Mouse (Mus musculus) T-helper 2 cell (primary cell): ENCODE results near the gene A730061H03Rik.

ENCODE experiments used
- in situ Hi-C: fragments of 300-600 bp; cut with MboI, MseI; formaldehyde crosslinking; loops from one replicate; pipeline ENCODE4 v1.15.1; 2025; ENCODE audit warnings: high pct_unique_total_duplicates

The A730061H03Rik gene

DNA sequence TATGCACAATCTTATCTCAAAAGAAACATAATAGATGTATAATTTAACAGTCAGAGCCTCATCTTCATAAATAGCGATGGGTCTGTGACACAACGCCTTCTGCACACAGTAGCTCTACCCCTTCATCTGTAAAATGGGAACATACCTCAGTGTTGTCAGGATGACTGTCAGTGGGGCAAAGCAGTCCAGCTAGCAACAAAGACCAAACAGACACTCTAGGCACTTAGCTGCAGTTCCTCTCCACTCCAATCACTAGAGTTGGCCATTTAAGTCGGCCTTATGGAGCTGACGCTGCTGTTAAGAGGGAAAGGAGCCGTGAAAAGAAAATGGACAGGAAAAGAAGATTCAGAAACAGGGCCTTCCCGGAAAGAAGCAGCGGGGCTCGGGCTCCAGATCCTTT, 8.4 kb downstream of the A730061H03Rik start:
- in situ Hi-C loops, result no loop called here

DNA sequence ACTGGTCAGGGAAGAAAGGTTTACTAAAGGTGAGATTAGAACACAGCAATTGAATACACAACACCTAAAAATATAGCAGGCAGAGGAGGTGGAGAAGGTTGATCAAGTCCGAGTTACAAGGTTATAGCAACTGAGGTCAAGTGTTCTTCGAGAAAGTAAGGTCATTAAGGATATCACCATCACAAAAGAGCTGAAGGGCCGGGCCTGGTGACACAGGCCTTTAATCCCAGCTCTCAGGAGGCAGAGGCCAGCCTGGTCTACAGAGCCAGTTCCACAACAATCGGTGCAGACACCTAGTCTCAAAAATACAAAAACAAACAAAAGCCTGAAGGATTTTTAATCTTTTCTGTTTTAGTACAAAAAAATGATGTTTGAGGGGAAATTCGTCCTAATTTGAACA, 8.9 kb downstream of the A730061H03Rik start:
- in situ Hi-C loops, result no loop called here

DNA sequence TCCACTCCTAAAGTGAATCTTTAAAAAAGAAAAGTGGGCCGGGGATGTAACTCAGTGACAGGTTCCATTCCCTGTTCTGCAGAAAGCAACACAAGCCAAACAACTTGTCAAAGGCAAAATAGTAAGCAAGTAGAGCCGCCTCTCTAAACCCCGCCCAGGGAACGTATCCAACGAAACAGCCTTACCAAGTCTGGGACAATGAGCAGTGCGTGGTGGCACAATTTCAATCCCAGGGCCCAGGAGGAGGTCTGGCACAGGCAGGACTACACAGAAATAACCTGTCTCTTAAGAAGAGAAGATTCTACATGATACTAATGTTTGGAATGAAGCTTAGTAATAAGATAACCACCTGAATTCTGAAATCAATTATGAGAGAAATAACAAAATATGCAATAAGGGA, 10.0 kb downstream of the A730061H03Rik start:
- in situ Hi-C loops, result no loop called here

DNA sequence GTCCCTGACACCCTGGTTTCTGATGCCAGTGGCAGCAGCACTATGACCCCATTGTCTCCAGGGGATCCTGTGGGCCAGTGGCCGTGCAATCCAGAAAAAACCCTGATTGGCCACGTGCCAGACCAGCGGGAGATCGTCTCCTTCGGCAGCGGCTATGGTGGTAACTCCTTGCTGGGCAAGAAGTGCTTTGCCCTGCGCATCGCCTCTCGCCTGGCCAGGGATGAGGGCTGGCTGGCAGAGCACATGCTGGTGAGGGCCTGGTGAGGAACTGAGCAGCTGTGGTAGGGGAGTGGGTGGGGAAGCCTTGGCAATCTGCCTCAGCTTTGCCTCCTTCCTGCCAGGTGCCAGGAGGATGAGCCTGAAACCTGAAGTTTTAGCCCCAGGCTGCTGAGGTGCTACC, 15.9 kb downstream of the A730061H03Rik start:
- in situ Hi-C loops, result no loop called here

DNA sequence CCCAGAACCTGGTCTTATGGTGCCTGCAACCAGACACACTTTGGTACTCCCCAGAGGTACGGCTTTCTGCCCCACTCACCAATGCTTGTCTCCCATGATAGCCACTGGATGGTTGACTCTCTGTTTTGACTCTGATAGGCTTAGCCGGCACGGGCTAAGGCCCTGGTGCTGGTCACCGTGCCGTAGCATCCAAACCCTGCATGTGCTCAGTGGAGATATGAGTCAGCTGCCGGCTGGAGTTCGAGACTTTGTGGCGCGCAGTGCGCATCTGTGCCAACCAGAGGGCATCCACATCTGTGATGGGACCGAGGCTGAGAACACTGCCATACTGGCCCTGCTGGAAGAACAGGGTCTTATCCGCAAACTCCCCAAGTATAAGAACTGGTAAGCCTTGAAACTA, 17.9 kb downstream of the A730061H03Rik start:
- in situ Hi-C loops, result no loop called here

DNA sequence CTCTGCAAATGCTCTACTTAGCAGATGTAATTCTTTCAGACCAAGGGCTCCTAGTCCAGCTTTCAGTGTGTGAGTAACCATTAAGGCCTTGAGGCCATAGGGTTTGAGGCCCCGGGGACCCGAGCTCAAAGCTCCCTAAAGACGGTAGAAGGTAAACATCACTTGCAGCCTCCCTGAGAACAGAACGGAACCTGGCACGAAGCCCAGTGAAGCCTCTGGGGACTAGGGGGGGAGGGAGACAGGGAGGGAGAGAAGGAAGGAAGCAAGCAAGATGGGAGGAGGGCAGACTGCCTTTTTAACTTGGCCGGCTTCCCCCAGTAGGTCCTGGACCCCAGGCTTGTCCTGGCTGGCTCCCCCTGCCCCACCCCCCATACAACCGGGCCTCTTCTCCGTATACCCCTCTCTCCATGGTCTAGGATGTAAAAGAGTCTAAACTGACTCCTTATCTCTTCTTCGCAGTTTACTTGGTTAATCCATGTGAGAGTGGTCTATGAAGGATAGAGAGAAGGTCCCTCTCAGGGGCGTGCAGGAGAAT, 19.4 kb downstream of the A730061H03Rik start:
- in situ Hi-C loops, result no loop called here

DNA sequence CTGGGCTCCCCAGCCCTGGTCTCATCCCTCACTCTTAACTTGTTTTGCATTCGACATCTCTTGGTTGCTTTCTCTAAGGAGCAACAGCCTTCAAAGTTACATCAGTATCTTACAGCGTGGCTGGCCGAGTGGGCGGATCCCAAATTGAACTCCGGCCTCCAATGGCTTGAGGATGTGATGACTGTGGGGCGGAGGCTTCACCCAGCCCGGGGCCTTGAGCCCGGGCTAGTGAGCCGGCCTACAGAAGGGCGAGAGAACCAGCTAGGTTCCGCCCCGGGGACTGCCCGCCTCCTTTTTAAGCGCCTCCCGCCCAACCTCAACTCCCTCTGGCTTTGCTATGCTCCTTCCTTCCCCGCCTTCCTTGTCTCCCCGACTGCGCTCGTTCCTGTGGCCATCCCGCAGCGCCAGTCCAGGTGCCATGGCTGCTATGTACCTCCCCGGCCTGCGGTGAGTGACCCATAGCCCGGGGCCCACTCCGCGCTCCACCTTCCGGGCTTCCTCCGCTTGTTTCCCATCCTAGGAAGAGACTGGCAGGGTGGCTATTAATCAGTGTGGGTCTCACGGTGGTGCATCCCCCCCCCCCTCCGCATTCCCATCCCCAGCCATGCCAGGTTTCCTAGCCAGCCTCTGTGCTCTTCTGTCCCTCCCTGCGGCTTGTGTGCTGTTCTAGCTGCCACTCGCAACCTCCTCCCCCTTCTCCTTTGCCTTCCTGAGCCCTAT, 20.0 kb downstream of the A730061H03Rik start, which contains the start of gene Pck2:
Pck2 (plus strand) TSS at position 200 of the 720 bp plus-strand sequence.
- in situ Hi-C loops, result no loop called here

DNA sequence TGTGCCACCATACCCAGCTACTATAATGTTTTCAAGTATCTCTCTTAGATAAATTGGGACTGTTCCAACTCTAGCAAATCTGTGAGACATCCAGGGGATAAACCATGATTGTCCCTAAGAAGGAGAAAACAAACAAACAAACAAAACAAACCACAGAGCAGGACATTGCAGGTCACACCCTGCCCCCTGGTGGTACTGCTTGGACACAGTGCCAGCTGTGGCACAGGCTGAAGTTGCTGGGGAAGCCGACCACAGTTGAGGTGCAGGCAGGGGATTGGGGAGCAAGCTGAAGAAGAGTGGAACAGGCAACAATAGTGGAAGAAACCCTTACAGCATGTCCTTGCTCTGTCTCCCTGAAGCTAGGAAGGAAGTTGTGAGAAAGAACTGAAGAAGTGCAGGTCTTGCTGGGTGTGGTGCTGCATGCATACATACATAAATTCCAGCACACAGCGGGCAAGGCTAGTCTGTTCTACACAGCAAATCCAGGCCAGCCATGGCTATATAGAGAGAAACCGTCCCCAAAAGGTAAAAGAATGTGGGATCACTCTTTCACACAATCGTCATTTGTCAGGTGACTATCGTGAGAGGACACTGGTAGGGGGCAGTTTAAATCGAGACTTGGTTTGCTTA, 24.0 kb downstream of the A730061H03Rik start:
- in situ Hi-C loops, result no loop called here

DNA sequence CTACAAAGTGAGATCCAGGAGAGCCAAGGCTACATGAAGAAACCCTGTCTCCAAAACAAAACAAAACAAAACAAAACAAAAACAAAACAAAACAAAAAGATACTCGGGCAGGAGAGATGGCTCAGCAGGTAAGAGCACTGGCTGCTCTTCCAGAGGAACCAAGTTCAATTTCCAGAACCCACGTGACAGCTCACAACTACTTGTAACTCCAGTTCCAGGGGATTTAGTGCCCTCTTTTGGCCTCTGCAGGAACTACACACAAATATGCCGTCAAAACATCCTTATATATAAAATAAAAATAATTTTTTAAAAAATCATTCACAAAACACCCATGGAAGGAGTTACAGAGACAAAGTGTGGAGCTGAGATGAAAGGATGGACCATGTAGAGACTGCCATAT, 32.3 kb downstream of the A730061H03Rik start:
- in situ Hi-C loops, result no loop called here

DNA sequence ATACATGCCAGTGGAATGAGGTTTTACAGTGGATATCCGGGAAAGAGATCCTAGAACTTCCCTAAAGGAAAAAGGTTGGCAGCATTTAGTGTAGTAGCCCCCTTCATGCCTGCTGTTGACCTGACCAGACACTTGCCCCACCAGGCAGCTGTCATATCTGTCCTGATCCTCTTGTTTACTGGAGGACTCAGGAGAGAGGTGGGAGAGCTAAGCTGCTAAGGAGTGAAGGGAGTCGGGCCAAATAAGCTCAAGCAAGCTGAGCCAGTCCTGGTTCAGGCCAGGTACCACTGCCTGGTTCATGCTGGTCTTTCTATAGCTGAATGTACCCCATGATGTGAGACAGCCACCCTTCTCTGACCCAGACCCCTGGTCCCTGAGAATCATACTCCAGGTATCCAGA, 33.5 kb downstream of the A730061H03Rik start:
- in situ Hi-C loops, result no loop called here

DNA sequence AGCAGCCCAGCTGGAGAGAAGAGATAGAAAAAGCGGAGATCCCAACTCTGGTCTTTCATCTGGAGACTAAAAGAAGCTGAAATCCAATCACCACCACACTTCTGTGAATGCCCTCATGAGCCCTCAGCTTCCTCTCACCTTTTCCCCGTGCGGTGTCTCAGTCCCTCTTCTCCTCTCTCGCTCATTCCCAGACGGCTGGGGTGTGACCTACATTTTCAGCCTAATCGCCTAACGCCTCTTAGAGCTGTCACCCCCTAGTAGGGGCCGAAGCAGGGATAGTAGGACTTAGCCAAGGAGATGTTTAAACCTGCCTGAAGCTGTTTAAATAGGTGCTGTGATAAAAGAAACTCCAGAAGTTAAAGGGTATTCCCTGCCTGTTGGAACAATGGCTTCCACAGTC, 35.4 kb downstream of the A730061H03Rik start, which contains the start of gene Nrl:
Nrl (minus strand) TSS at position 197 of the 400 bp plus-strand sequence.
- in situ Hi-C loops, result no loop called here

DNA sequence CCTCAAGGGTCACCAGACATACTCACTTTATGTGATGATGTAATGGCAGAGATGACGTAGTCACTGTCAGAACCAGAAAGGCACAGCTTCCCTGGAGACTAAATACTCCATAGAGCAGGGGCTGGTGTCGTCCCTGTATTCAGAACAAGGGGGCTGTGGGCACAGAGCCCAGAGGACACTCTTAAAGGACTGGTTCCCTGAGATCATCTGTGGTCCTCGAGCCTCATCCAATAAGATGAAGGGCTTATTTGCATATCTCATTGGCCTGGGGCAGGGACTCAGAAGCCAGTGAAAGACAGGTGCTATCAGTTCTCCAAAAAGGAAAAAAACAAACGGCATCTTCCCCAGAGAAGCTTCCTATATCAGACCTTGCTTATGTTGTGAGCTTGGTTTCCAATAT, 36.1 kb downstream of the A730061H03Rik start:
- in situ Hi-C loops, result no loop called here

DNA sequence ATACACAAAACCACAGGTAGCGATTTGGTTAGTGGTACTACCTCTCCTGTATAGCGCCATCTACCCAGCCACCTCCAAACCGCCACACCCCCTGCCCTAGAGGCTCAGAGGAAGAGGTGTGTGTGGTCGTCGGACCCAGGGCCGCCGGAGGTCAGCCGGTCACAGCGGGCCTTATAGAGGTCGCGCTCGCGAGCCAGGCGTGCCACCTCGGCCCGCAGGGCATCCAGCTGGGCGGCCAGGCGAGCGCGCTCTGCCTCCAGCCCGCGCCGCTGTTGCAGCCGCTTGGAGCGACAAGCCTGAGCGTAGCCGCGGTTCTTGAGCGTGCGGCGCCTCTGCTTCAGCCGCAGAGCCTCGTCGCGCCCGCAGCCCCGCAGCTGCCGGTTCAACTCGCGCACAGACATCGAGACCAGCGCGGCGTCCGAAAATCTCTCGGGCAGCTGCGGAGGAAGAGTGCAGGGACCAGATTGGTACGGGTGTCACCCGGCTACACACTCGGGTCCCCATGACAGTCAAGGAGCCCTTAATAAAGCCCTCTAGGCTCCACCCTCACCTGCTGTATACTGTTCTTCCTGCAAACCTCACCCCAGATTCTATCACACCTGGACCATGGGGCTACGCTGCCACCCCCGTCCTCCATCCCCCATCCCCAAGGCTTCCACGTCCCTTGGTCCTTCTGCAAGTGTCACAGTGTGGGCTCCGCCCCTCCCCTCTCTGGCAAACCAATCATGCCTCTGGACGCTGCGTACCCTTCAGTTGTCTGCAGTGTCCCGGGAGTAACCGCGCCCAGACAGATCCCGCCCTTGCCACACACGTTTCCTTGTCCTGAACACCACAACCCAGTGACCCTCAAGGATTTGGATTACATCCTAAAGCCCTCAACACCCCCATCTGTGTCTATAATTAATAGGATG, 39.5 kb downstream of the A730061H03Rik start:
- in situ Hi-C loops, result no loop called here

DNA sequence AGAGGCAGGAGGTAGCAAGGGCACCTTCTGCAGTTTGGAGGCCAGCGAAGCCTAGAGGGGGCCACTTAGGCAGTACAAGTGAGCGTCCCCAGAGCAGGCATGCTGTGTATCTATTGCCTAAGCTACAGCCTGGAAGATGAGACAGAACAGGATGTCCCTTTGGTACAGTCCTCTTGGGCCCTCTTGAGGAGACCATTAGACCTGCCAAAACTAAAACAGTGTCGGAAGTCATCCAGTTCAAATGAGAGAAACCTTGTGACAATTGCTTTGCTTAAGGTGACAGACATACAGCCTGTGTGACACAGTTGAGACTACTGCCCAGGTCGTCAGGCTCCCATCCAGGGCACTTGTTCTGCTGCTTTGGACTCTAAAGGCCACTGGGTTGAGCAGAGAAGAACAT, 40.6 kb downstream of the A730061H03Rik start:
- in situ Hi-C loops, result no loop called here

DNA sequence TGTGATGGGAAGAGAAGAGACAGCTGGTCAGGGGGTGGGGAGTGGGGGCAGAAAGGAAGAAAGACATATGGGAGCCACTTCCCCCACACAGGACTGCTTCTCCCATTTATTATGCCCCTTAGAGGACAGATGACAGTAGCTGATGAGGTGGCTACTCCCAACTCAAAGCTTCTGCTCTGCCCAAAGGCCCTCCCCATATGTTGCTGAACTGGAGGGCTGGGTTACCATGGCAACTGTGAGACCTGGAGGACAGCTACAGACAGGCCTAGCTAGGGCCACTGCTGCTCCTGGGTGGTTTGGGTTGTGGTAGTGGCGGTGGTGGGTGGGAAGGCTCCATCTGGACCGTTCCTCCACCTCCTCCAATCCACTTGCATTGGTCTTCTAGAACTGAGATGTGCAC, 41.3 kb downstream of the A730061H03Rik start:
- in situ Hi-C loops, result no loop called here

DNA sequence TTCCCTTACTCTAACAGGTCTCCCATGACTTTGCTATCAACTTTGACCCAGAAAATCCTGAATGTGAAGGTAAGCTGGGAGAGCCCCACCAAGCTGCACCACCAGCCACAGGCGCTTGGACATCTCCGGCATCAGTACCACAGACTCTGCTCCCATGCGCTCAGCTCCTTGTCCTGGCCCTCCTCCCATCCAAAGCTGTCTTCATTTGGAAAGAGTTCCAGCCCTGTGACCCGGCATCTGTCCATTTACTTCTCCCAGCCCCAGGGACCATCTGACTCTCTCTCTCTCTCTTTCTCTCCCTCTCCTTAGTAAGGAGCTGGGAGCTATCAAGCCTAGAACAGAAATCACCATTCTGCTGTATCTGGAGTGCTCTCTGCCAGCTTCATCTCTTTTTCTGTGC, 44.4 kb downstream of the A730061H03Rik start:
- in situ Hi-C loops, result no loop called here

DNA sequence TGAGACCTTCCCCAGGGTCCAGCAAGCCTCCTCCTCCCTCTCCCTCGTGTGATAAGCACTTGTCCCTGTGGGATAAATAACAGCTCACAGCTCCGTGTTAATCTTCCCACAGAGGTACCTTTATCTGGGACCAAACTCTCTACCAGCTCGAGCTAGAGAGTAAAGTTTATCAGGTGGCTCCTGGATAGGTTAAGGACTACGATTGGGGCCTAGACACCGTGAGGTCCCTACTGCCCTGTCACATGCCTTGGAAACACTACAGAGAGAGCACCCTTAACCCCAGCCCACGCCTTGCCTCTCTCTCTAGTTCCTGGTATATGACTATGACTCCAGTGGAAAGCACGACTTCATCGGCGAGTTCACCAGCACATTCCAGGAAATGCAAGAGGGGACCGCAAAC, 46.3 kb downstream of the A730061H03Rik start:
- in situ Hi-C loops, result no loop called here

DNA sequence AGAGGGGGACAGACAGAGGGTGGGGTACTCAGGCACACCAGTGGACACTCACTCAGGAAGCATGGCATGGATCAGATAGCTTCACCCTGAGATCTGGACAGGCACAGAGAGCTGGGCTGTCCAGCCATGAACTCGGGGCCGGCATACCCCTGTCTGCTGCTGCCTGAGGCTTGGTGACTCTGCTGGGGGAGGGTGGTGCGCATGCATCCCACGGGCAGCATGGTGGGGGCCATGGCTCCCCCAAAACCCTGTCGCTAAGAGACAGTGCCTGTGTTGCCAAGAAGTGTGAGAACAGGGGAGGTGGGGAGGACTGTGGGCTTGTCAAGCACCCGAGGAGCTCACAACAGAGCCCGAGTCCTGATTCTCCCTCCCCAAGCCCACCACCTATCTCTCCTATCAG, 49.2 kb downstream of the A730061H03Rik start:
- in situ Hi-C loops, result no loop called here

DNA sequence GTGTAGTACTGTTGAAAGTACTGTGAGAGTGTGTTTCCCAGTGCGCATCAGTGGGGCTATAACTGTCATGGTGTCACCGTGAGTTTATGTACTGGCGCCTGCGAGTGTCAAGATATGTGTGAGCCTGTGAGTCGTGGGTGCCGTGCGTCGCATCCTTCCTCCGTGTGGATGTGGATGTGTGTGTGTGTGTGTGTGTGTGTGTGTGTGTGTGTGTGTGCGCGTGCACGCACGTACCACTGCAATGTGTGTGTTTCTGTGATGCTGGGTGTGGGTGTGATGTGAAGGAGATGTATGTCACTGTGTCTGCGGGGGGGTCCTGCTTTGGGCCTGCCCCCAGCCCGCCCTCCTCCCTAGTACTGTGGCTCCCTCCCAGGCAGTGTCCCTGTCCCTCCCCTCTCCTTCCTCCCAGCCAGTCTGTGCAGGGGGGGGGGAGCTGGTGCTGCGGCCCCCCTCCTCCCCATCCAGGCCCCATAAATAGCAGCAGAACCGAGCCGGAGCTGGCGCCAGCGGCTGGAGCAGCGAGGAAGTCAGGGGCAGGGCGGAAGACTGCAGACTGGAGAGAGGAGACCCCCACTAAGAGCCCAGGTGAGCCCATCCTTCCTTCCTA, 50.0 kb downstream of the A730061H03Rik start, which contains the start of gene Cpne6:
Cpne6 (plus strand) TSS at position 321 of the 607 bp plus-strand sequence.
- in situ Hi-C loops, result no loop called here
